Mouse (Mus musculus) midbrain, postnatal 0 days (tissue): Measurements from ENCODE around the gene Capn8. TPM values are rescaled to one million over a fixed set of nuclear protein-coding genes. Genes with fewer than 3 reads are reported as not detected.

Experiments
- ATAC-seq: fragments of 200-750 bp; cut with Nextera tagmentation; 2 replicates; pipeline ENCODE4 v1.8.0; 2017; ENCODE audit warnings: moderate number of reproducible peaks, mild to moderate bottlenecking, moderate TSS enrichment, moderate library complexity; ENCODE audit not compliant: low FRiP score
- DNase-seq: peaks from one replicate; pipeline ENCODE4 v3.0.0-alpha.2; 2015; ENCODE audit warnings: low spot score
- H3K27ac ChIP-seq: fragments of 300-500 bp; sonication (generic); 2 replicates; pipeline ENCODE4 v1.5.1; 2014; ENCODE audit warnings: low read depth, mild to moderate bottlenecking, low read length, mixed read lengths
- H3K27me3 ChIP-seq: fragments of 300-500 bp; sonication (generic); 2 replicates; pipeline ENCODE4 v1.6.1; 2014; ENCODE audit warnings: low read length, control low read depth, mixed read lengths; ENCODE audit not compliant: insufficient read depth
- H3K36me3 ChIP-seq: fragments of 300-500 bp; sonication (generic); 2 replicates; pipeline ENCODE4 v1.6.1; 2014; ENCODE audit warnings: low read length, control low read depth, mixed read lengths; ENCODE audit not compliant: insufficient read depth
- H3K4me1 ChIP-seq: fragments of 300-500 bp; sonication (generic); 2 replicates; pipeline ENCODE4 v1.6.1; 2014; ENCODE audit warnings: mild to moderate bottlenecking, control low read depth, antibody characterized with exemption, low read length, mixed read lengths; ENCODE audit not compliant: insufficient read depth
- H3K4me2 ChIP-seq: fragments of 300-500 bp; sonication (generic); 2 replicates; pipeline ENCODE4 v1.6.1; 2014; ENCODE audit warnings: low read depth, mild to moderate bottlenecking, low read length, mixed read lengths; ENCODE audit not compliant: poor library complexity, severe bottlenecking
- H3K4me3 ChIP-seq: fragments of 300-500 bp; sonication (generic); 2 replicates; pipeline ENCODE4 v1.5.1; 2014; ENCODE audit warnings: low read depth, mild to moderate bottlenecking, low read length, moderate library complexity
- H3K9ac ChIP-seq: fragments of 300-500 bp; sonication (generic); replicated peaks from 2 replicates; pipeline ENCODE4 v1.6.1; 2014; ENCODE audit warnings: mild to moderate bottlenecking, low read length, moderate library complexity, mixed read lengths; ENCODE audit not compliant: poor library complexity, severe bottlenecking
- H3K9me3 ChIP-seq: fragments of 300-500 bp; sonication (generic); 2 replicates; pipeline ENCODE4 v1.6.1; 2016; ENCODE audit warnings: low read length, control low read depth
- CTCF ChIP-seq: IDR thresholded peaks from 2 replicates; pipeline ENCODE4 v1.5.1; 2016; ENCODE audit warnings: antibody characterized with exemption, mild to moderate bottlenecking
- WGBS: fragments of 180-500 bp; shearing (Covaris S2); extraction: QIAGEN DNeasy Blood & Tissue Kit; methylation state at CpG from one replicate; pipeline ENCODE4 v1.1.7; 2014; 5-methylcytosine and 5-hydroxymethylcytosine counted together
- polyA plus RNA-seq: library from polyadenylated mRNA; unstranded; fragments of >200 nt; fragmentation: Nextera tagmentation; extraction: Ambion mirVana; gene quantifications from 2 replicates; pipeline ENCODE4 v1.2.1, GENCODE M21; 2015
- total RNA-seq: library from RNA; depleted of rRNA; stranded (reverse); fragments of >200 nt; gene quantifications from 2 replicates; pipeline ENCODE4 v1.2.3, GENCODE M21; 2014

Capn8 gene
- total and polyA plus RNA-seq, 2 experiments from 2014 or later: 0.31 TPM; not detected in 1

- peak; percentile 53 for DNase-seq
- 75% methylated on average over 11 of the region's 11 CpGs for WGBS
Measured at GRCm38 (mm10) chr1:182571973-182572372, 7.2 kb downstream of the Capn8 start.

GRCm38 (mm10) chr1:182573856-182574665 is 9.3 kb downstream of the Capn8 start:
- TF ChIP-seq CTCF: no peak

More at GRCm38 (mm10) chr1:182571973-182572372, 7.2 kb downstream of the Capn8 start:
- no peak for ATAC-seq
- Histone ChIP-seq H3K9me3 (no peaks in the 10 kb centered on the region), H3K4me1 (peaks cover 8% of the 10 kb centered on the region), H3K9ac (no peak overlapping the region), H3K4me2 (no peak overlapping the region), H3K27ac (no peak overlapping the region), H3K27me3 (no peaks in the 10 kb centered on the region), H3K4me3 (no peak overlapping the region), H3K36me3 (no peaks in the 10 kb centered on the region)
- no peak for TF ChIP-seq CTCF

GRCm38 (mm10) chr1:182574666-182575049 is 9.9 kb downstream of the Capn8 start:
- Histone ChIP-seq H3K4me1 (peaks cover 8% of the 10 kb centered on the region), H3K9me3 (no peaks in the 10 kb centered on the region), H3K36me3 (no peaks in the 10 kb centered on the region), H3K4me2 (no peak overlapping the region), H3K9ac (no peak overlapping the region), H3K4me3 (no peak overlapping the region), H3K27me3 (no peaks in the 10 kb centered on the region), H3K27ac (peak overlapping the region; percentile 47; the same call in 1 of the 2 replicates)
- no peak for TF ChIP-seq CTCF
- ATAC-seq (no peak), DNase-seq (no peak)
- WGBS: 28% methylated on average over 4 of the region's 4 CpGs

More at GRCm38 (mm10) chr1:182573856-182574665, 9.3 kb downstream of the Capn8 start:
- Histone ChIP-seq H3K4me1 (peaks cover 8% of the 10 kb centered on the region), H3K27ac (peak overlapping the region; percentile 47; the same call in 1 of the 2 replicates), H3K9ac (no peak overlapping the region), H3K27me3 (no peaks in the 10 kb centered on the region), H3K4me2 (no peak overlapping the region), H3K9me3 (no peaks in the 10 kb centered on the region), H3K36me3 (no peaks in the 10 kb centered on the region), H3K4me3 (no peak overlapping the region)
- 9% methylated on average over 8 of the region's 8 CpGs for WGBS
- peak; percentile 38; the same call in 1 of the 2 replicates for ATAC-seq
- peak; percentile 43 for DNase-seq

GRCm38 (mm10) chr1:182584169-182584568 is 19.4 kb downstream of the Capn8 start:
- Histone ChIP-seq H3K36me3 (no peaks in the 10 kb centered on the region), H3K9me3 (no peaks in the 10 kb centered on the region), H3K27me3 (no peaks in the 10 kb centered on the region), H3K9ac (no peak overlapping the region), H3K4me2 (no peak overlapping the region), H3K4me3 (no peak overlapping the region), H3K27ac (no peak overlapping the region), H3K4me1 (0 out of 2 replicates have a peak, but pooled peaks cover 3% of the 10 kb centered on the region)
- 82% methylated on average over 6 of the region's 6 CpGs for WGBS
- no peak for TF ChIP-seq CTCF
- no peak for ATAC-seq
- no peak for DNase-seq

- Histone ChIP-seq H3K4me2 (no peak overlapping the region), H3K27me3 (no peaks in the 10 kb centered on the region), H3K36me3 (no peaks in the 10 kb centered on the region), H3K9me3 (no peaks in the 10 kb centered on the region), H3K4me1 (0 out of 2 replicates have a peak, but pooled peaks cover 3% of the 10 kb centered on the region), H3K27ac (no peak overlapping the region), H3K4me3 (peak overlapping the region; percentile 3; the same call in 1 of the 2 replicates), H3K9ac (no peak overlapping the region)
- WGBS: 24% methylated on average over 16 of the region's 16 CpGs
- DNase-seq (no peak), ATAC-seq (no peak)
- TF ChIP-seq CTCF: no peak
Measured at GRCm38 (mm10) chr1:182585162-182585840, 20.5 kb downstream of the Capn8 start.

- no peak overlapping the region for H3K27ac ChIP-seq
Measured at GRCm38 (mm10) chr1:182587706-182588105, 22.9 kb downstream of the Capn8 start.

More at GRCm38 (mm10) chr1:182587706-182588105, 22.9 kb downstream of the Capn8 start:
- Histone ChIP-seq H3K27me3 (no peaks in the 10 kb centered on the region), H3K4me1 (0 out of 2 replicates have a peak, but pooled peaks cover 3% of the 10 kb centered on the region), H3K36me3 (no peaks in the 10 kb centered on the region), H3K9me3 (no peaks in the 10 kb centered on the region), H3K4me3 (no peak overlapping the region), H3K4me2 (no peak overlapping the region), H3K9ac (no peak overlapping the region)
- ATAC-seq: no peak
- TF ChIP-seq CTCF: no peak
- no peak for DNase-seq
- whole genome bisulfite sequencing: 87% methylated on average over 4 of the region's 4 CpGs
